Mouse (Mus musculus): ENCODE measurements around the gene Icam4. TPM values are rescaled to one million over a fixed set of nuclear protein-coding genes. Genes with fewer than 3 reads are reported as not detected.
"Not testable (repeated sequence)": the region's sequence is repeated elsewhere in the genome, so short reads cannot be mapped to it uniquely, and the experiment has no call there.

Icam4 gene
- polyA plus RNA-seq, 1 experiment from 2014 or later = 6.2 TPM

DNA sequence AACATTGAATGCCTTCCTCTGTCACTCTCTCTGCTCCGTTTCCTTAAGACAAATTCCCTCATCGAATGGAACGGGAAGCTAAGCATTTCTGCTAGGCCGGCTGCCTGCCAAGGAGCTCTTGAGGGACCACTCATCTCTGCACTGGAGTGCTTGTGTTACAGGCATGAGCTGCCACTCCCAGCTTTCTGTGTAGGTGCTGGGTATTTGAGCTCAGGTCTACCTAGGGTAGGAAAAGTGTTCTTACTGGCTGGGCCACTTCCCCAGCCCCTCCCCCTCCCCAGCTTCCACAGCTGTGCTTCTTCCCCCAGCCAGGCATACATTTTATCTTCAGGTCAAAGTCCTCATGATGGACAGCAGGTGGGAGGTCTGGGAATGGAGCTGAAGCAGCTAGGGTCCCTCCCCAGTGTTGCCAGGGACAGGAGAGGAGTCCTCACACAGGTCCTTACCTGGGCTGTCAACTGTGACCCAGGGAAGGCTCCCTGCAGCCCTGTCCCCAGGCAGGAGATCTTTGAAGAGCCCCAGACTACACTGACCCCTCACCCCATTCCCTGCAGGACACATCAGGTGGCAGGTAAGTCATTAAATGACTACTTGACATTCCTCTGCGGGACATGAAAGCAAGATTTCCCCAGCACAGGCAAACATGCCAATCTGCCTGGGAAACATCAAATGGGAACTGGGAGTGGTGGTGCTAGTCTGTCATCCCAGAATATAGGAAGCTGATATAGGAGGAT is 35.8 kb upstream of the Icam4 start:
- no peak overlapping the region for H3K27ac ChIP-seq (ENCODE audit: low read depth, low read length)
- H3K27me3 ChIP-seq (ENCODE audit: control insufficient read depth, insufficient read depth, low read length) = no peaks in the 10 kb centered on the region
- WGBS = 60% methylated on average over 5 of the region's 5 CpGs
- no peak for DNase-seq (ENCODE audit: low spot score)
- H3K4me2 ChIP-seq (ENCODE audit: low read depth, low read length, severe bottlenecking) = no peak overlapping the region
- H3K36me3 ChIP-seq (ENCODE audit: control insufficient read depth, insufficient read depth, low read length) = no peaks in the 10 kb centered on the region
- no peak overlapping the region for H3K9ac ChIP-seq (ENCODE audit: low read length)
- no peak for ATAC-seq (replicated peaks; ENCODE audit: low FRiP score)
- no peaks in the 10 kb centered on the region for H3K9me3 ChIP-seq (ENCODE audit: control insufficient read depth, low read length)
- no peak overlapping the region for H3K4me3 ChIP-seq (ENCODE audit: low read depth, low read length)
- H3K4me1 ChIP-seq (replicated peaks; ENCODE audit: control insufficient read depth, insufficient read depth, low read length) = no peaks in the 10 kb centered on the region; the same call in 1 of the 2 replicates

DNA sequence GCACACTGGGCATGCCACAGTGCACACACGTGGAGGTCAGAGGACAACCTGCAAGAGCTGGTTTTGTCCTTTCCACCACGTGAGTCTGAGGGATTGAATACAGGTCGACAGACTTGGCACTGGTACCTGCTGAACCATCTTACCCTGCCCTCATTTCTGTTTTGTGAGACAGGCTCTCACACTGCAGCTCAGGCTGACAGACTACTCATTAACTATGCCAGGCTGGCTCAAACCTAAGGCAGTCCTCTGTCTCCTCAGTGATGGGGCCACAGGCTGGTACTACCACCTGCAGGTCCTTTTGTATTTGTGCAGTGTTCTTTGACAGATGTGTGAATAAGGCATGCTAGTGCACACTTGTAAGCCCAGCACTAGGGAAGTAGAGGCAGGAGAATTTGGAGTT is 34.1 kb upstream of the Icam4 start:
- no peak for DNase-seq (ENCODE audit: low spot score)
- Histone ChIP-seq H3K27me3 (ENCODE audit: control insufficient read depth, insufficient read depth, low read length) (no peaks in the 10 kb centered on the region), H3K36me3 (ENCODE audit: control insufficient read depth, insufficient read depth, low read length) (no peaks in the 10 kb centered on the region), H3K4me3 (ENCODE audit: low read depth, low read length) (no peak overlapping the region), H3K4me2 (ENCODE audit: low read depth, low read length, severe bottlenecking) (no peak overlapping the region), H3K9ac (ENCODE audit: low read length) (no peak overlapping the region), H3K9me3 (ENCODE audit: control insufficient read depth, low read length) (no peaks in the 10 kb centered on the region), H3K4me1 (replicated peaks; ENCODE audit: control insufficient read depth, insufficient read depth, low read length) (no peaks in the 10 kb centered on the region; the same call in 1 of the 2 replicates), H3K27ac (ENCODE audit: low read depth, low read length) (no peak overlapping the region)
- WGBS = 83% methylated on average over 3 of the region's 3 CpGs
- no peak for ATAC-seq (replicated peaks; ENCODE audit: low FRiP score)

DNA sequence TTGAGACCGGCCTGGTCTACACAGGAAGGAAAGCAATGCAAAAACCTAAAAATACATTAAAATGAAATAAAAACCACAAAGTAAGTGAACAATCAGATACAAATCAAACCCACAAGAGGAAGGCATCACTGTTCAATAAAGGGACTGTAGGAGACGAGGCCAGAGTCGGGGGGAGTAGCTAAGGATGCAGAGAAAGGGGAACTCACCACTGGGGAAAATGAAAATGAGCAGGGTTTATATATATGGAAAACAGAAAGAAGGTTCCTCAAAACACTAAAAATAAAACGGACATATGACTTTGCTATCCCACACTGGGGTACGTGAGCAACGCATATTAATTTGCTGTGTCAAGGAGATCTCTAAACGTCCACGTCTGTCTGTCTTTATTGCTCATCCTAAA is 32.1 kb upstream of the Icam4 start:
- DNase-seq (ENCODE audit: low spot score) (no peak), ATAC-seq (replicated peaks; ENCODE audit: low FRiP score) (no peak)
- H3K9ac ChIP-seq (ENCODE audit: low read length) = no peak overlapping the region
- no peaks in the 10 kb centered on the region for H3K9me3 ChIP-seq (ENCODE audit: control insufficient read depth, low read length)
- no peaks in the 10 kb centered on the region for H3K36me3 ChIP-seq (ENCODE audit: control insufficient read depth, insufficient read depth, low read length)
- H3K4me3 ChIP-seq (ENCODE audit: low read depth, low read length) = no peak overlapping the region
- no peak overlapping the region for H3K4me2 ChIP-seq (ENCODE audit: low read depth, low read length, severe bottlenecking)
- H3K4me1 ChIP-seq (replicated peaks; ENCODE audit: control insufficient read depth, insufficient read depth, low read length) = no peaks in the 10 kb centered on the region
- H3K27ac ChIP-seq (ENCODE audit: low read depth, low read length) = no peak overlapping the region
- WGBS = 90% methylated on average over 8 of the region's 8 CpGs
- H3K27me3 ChIP-seq (ENCODE audit: control insufficient read depth, insufficient read depth, low read length) = no peaks in the 10 kb centered on the region

DNA sequence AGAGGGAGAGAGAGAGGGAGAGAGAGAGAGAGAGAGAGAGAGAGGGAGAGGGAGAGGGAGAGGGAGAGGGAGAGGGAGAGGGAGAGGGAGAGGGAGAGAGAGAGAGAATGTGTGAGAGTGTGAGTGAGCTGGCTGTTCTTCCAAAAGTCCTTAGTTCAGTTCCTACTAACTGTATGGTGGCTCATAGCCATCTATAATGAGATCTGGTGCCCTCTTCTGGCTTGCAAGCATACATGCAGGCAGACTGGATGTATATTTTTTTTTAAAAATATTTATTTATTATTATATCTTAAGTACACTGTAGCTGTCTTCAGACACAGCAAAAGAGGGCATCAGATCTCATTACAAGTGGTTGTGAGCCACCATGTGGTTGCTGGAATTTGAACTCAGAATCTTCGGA is 30.8 kb upstream of the Icam4 start:
- DNase-seq (ENCODE audit: low spot score); H3K36me3 ChIP-seq (ENCODE audit: control insufficient read depth, insufficient read depth, low read length); H3K27ac ChIP-seq (ENCODE audit: low read depth, low read length); H3K4me2 ChIP-seq (ENCODE audit: low read depth, low read length, severe bottlenecking); ATAC-seq (replicated peaks; ENCODE audit: low FRiP score); H3K4me1 ChIP-seq (replicated peaks; ENCODE audit: control insufficient read depth, insufficient read depth, low read length); H3K9me3 ChIP-seq (ENCODE audit: control insufficient read depth, low read length); H3K4me3 ChIP-seq (ENCODE audit: low read depth, low read length); H3K27me3 ChIP-seq (ENCODE audit: control insufficient read depth, insufficient read depth, low read length); H3K9ac ChIP-seq (ENCODE audit: low read length): not testable (repeated sequence)
- WGBS = 61% methylated on average over 1 of the region's 1 CpGs

DNA sequence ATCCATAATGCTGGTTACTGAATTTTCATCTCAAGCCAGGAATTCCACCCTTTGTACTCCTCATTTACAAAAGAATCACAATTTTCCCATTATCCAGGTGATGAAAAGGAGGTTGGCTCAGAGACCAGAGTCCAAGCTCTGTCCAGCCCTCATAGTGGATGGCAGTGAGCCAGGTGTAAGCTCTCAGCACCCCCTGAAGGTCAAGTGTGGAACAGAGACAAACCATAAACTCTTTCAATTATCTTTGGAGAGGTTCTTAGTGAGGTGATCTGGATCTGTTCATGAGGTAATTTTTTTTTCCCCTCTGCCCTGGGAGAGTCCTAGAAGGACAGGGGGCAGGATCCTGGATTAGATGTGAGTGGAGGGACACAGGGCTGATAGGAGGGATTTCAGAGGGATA is 28.4 kb upstream of the Icam4 start:
- ATAC-seq (replicated peaks; ENCODE audit: low FRiP score) = no peak
- Histone ChIP-seq H3K36me3 (ENCODE audit: control insufficient read depth, insufficient read depth, low read length) (no peaks in the 10 kb centered on the region), H3K4me3 (ENCODE audit: low read depth, low read length) (no peak overlapping the region), H3K4me1 (replicated peaks; ENCODE audit: control insufficient read depth, insufficient read depth, low read length) (no peaks in the 10 kb centered on the region), H3K27ac (ENCODE audit: low read depth, low read length) (no peak overlapping the region), H3K27me3 (ENCODE audit: control insufficient read depth, insufficient read depth, low read length) (no peaks in the 10 kb centered on the region), H3K4me2 (ENCODE audit: low read depth, low read length, severe bottlenecking) (no peak overlapping the region), H3K9me3 (ENCODE audit: control insufficient read depth, low read length) (no peaks in the 10 kb centered on the region), H3K9ac (ENCODE audit: low read length) (no peak overlapping the region)
- DNase-seq (ENCODE audit: low spot score) = no peak

DNA sequence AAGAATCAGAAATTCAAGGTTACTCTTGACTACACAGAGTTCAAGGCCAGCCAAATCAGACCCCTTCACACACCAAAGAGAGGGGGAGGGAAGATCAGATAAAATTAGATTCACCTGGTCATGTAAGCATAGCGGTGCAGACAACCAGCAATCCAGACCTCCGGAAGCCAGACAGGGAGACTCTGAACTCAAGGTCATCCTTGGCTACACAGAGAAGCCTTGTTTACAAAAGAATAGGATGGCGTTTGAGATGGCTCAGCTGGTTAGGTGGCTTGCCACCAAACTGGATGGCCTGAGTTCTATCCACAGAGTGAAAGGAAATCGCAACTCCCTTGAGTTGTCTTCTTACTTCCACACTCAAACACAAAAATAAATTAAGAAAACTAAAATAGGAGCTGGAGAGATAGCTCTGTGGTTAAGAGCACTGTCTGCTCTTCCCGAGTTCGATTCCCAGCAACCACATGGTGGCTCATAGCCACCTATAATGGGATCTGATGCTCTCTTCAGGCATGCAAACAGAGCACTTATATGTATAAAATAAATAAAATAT is 27.4 kb upstream of the Icam4 start:
- Histone ChIP-seq H3K4me2 (ENCODE audit: low read depth, low read length, severe bottlenecking) (no peak overlapping the region), H3K9ac (ENCODE audit: low read length) (no peak overlapping the region)

DNA sequence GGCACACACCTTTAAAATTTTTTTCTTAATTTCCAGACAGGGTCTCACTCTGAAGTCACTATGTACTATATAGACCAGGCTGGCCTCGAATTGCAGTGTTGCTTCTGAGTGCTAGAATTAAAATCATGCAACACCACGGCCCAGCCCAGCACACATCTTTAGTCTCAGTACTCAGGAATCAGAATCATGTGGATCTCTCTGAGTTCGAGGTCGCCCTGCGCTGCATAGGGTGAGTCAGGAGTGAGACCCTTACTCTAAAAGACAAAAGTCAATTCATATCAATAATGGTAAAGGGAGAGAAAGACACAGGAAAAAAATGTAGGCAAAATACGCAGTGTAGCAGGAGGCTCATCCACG is 26.9 kb upstream of the Icam4 start:
- Histone ChIP-seq H3K9me3 (ENCODE audit: control insufficient read depth, low read length) (no peaks in the 10 kb centered on the region), H3K9ac (ENCODE audit: low read length) (peak overlapping the region; percentile 68), H3K4me3 (ENCODE audit: low read depth, low read length) (peak overlapping the region; percentile 85), H3K4me1 (replicated peaks; ENCODE audit: control insufficient read depth, insufficient read depth, low read length) (no peaks in the 10 kb centered on the region), H3K4me2 (ENCODE audit: low read depth, low read length, severe bottlenecking) (peak overlapping the region; percentile 79), H3K27me3 (ENCODE audit: control insufficient read depth, insufficient read depth, low read length) (no peaks in the 10 kb centered on the region), H3K36me3 (ENCODE audit: control insufficient read depth, insufficient read depth, low read length) (no peaks in the 10 kb centered on the region; the same call in 1 of the 2 replicates), H3K27ac (ENCODE audit: low read depth, low read length) (no peak overlapping the region)
- WGBS = 13% methylated on average over 7 of the region's 7 CpGs
- no peak for DNase-seq (ENCODE audit: low spot score)
- ATAC-seq (replicated peaks; ENCODE audit: low FRiP score) = peak; percentile 64; the same call in 1 of the 2 replicates

More for the DNA sequence above, 27.4 kb upstream of the Icam4 start:
- ATAC-seq (replicated peaks; ENCODE audit: low FRiP score) (0 out of 2 replicates have a peak, but pooled peaks have one; percentile 7), DNase-seq (ENCODE audit: low spot score) (no peak)
- no peaks in the 10 kb centered on the region for H3K4me1 ChIP-seq (replicated peaks; ENCODE audit: control insufficient read depth, insufficient read depth, low read length)
- no peaks in the 10 kb centered on the region for H3K27me3 ChIP-seq (ENCODE audit: control insufficient read depth, insufficient read depth, low read length)
- no peaks in the 10 kb centered on the region; the same call in 1 of the 2 replicates for H3K36me3 ChIP-seq (ENCODE audit: control insufficient read depth, insufficient read depth, low read length)
- WGBS = 74% methylated on average over 6 of the region's 6 CpGs
- H3K27ac ChIP-seq (ENCODE audit: low read depth, low read length) = no peak overlapping the region
- H3K4me3 ChIP-seq (ENCODE audit: low read depth, low read length) = no peak overlapping the region
- H3K9me3 ChIP-seq (ENCODE audit: control insufficient read depth, low read length) = no peaks in the 10 kb centered on the region

DNA sequence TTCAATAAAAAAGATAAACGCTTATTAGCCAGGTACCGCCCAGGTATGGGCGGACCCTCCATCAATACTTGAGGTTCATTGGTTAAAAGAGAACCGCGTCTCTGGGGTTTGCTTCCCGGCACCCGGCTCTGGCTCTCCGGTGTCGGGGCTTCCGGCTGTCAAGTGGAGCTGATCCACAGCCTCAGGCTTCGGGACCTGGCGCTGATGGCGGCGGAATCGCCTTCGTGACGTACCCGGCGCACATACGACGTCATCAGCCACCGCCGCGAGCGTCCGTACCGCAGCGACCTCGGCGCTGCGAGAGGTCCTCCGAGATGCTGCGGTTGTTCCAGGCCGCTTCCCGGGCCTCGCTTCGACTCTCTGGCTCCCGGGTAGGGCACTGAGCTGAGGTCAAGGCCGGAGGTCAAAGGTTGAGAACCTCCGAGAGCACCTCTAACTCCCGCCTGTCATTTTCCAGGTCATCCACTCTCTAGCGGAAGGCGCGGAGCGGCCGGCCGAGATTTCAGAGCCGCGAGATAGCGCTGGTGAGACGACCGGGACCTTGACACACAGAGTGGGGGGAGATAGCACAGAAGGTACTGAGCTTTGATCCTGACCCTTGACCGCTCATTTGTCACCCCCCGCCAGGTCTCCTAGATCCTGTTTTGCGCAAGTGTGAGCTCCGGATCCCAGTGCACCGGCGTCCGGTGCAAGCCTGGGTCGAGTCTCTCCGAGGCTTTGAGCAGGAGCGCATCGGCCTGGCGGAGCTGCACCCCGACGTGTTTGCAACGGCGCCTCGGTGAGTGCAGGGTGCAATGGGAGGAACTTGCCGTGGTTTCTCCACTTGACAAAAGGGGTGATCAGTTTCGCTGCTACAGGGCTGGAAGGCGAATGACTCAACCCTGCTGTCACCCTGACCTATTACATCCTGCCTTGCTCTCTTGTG is 26.3 kb upstream of the Icam4 start, which contains the start of gene Mrpl4:
TSS of gene Mrpl4 (plus strand) at position 112 of the 925 bp plus-strand sequence.
- WGBS = 1% methylated on average over 72 of the region's 72 CpGs
- ATAC-seq (replicated peaks; ENCODE audit: low FRiP score) (peak; percentile 85), DNase-seq (ENCODE audit: low spot score) (peak; percentile 93)
- Histone ChIP-seq H3K9ac (ENCODE audit: low read length) (peak within 1 kb of the TSS; percentile 68), H3K9me3 (ENCODE audit: control insufficient read depth, low read length) (no peaks in the 10 kb centered on the region), H3K27ac (ENCODE audit: low read depth, low read length) (0 out of 2 replicates have a peak within 1 kb of the TSS, but pooled peaks have one; percentile 25), H3K36me3 (ENCODE audit: control insufficient read depth, insufficient read depth, low read length) (no peaks in the 10 kb centered on the region; the same call in 1 of the 2 replicates), H3K4me1 (replicated peaks; ENCODE audit: control insufficient read depth, insufficient read depth, low read length) (no peaks in the 10 kb centered on the region), H3K27me3 (ENCODE audit: control insufficient read depth, insufficient read depth, low read length) (no peaks in the 10 kb centered on the region), H3K4me3 (ENCODE audit: low read depth, low read length) (peak within 1 kb of the TSS; percentile 85), H3K4me2 (ENCODE audit: low read depth, low read length, severe bottlenecking) (peak within 1 kb of the TSS; percentile 79)

Data from forebrain, embryonic 11.5 days (tissue).